Comparison of ENCODE assay signal across 8 mouse cellular contexts in genomic region chr9:67046881-67047605, GRCm38 (mm10). TPM values are rescaled to one million over a fixed set of nuclear protein-coding genes. Genes with fewer than 3 reads are reported as not detected.
DNase-seq lines count a peak whose midpoint lies in the region; ATAC-seq and TF ChIP-seq lines count a peak whose summit lies in the region.

No protein-coding gene starts in this region.

- no peak for DNase-seq in liver, adult 2 months (ENCODE audit: extremely low read depth, low read depth, low spot score)
- no peak for DNase-seq in liver
- DNase-seq in embryo, embryonic 10.5 days (ENCODE audit: low spot score): peak; percentile 51
- no peak for DNase-seq in hindbrain, embryonic 11.5 days (ENCODE audit: low spot score)
- DNase-seq in stomach, postnatal 0 days (ENCODE audit: low spot score): peak; percentile 67
- no peak for DNase-seq in spleen, postnatal 14 days (ENCODE audit: low spot score in 2 of 2)

- H3K4me2 ChIP-seq in hindbrain, embryonic 11.5 days (replicated peaks; ENCODE audit: low read depth, low read length): peak overlapping the region; percentile 93
- peak overlapping the region; percentile 63 for H3K4me2 ChIP-seq in liver, embryonic 16.5 days (ENCODE audit: low read depth, low read length)
- H3K4me2 ChIP-seq in stomach, postnatal 0 days (replicated peaks; ENCODE audit: low read depth): peak overlapping the region; percentile 69

- peaks cover 8% of the 10 kb centered on the region for H3K4me1 ChIP-seq in liver, adult 2 months (ENCODE audit: control insufficient read depth, insufficient read depth, low read length)
- peaks cover 9% of the 10 kb centered on the region for H3K4me1 ChIP-seq in hindbrain, embryonic 11.5 days (replicated peaks; ENCODE audit: control insufficient read depth, insufficient read depth, low read length)
- H3K4me1 ChIP-seq in liver, embryonic 16.5 days (ENCODE audit: control insufficient read depth, low read depth, low read length): peaks cover 11% of the 10 kb centered on the region
- no peaks in the 10 kb centered on the region for H3K4me1 ChIP-seq in stomach, postnatal 0 days (replicated peaks; ENCODE audit: control insufficient read depth, insufficient read depth)

- no peak for TF ChIP-seq POLR2A in liver, adult 2 months (IDR thresholded peaks at IDR 0.05; ENCODE audit: extremely low read depth, insufficient read depth, low read length)

- no peaks in the 10 kb centered on the region; the same call in 1 of the 2 replicates for H3K79me2 ChIP-seq in liver, adult 2 months (ENCODE audit: control insufficient read depth, insufficient read depth, low read length)

- H3K9ac ChIP-seq in liver, adult 2 months (ENCODE audit: low read depth, low read length): no peak overlapping the region
- no peak overlapping the region; the same call in 1 of the 2 replicates for H3K9ac ChIP-seq in hindbrain, embryonic 11.5 days (ENCODE audit: low read depth, low read length)
- no peak overlapping the region for H3K9ac ChIP-seq in liver, embryonic 16.5 days (ENCODE audit: low read depth, low read length)
- H3K9ac ChIP-seq in stomach, postnatal 0 days (ENCODE audit: low read length): peak overlapping the region; percentile 93

- WGBS in liver, adult 2 months: 27% methylated on average over 15 of the region's 15 CpGs
- 5% methylated on average over 15 of the region's 15 CpGs for WGBS in hindbrain, embryonic 11.5 days
- WGBS in liver, embryonic 16.5 days (ENCODE audit: insufficient replicate concordance): 9% methylated on average over 15 of the region's 15 CpGs
- 13% methylated on average over 15 of the region's 15 CpGs for WGBS in stomach, postnatal 0 days

- ATAC-seq in hindbrain, embryonic 11.5 days (ENCODE audit: low FRiP score): no peak
- no peak for ATAC-seq in liver, embryonic 16.5 days (ENCODE audit: low read depth)
- no peak for ATAC-seq in stomach, postnatal 0 days (ENCODE audit: low FRiP score, low TSS enrichment)
- no peak for ATAC-seq in cerebellum, adult (ENCODE audit: insufficient number of reproducible peaks, low FRiP score, low TSS enrichment)

- H3K9me3 ChIP-seq in hindbrain, embryonic 11.5 days (ENCODE audit: control insufficient read depth, low read length): no peaks in the 10 kb centered on the region
- no peaks in the 10 kb centered on the region for H3K9me3 ChIP-seq in liver, embryonic 16.5 days (replicated peaks; ENCODE audit: control insufficient read depth, low read length)
- H3K9me3 ChIP-seq in stomach, postnatal 0 days (ENCODE audit: control insufficient read depth, low read length): no peaks in the 10 kb centered on the region

- no peaks in the 10 kb centered on the region for H3K36me3 ChIP-seq in liver, adult 2 months (ENCODE audit: control insufficient read depth, insufficient read depth, low read length)
- no peaks in the 10 kb centered on the region for H3K36me3 ChIP-seq in hindbrain, embryonic 11.5 days (ENCODE audit: control insufficient read depth, insufficient read depth, low read length)
- no peaks in the 10 kb centered on the region for H3K36me3 ChIP-seq in liver, embryonic 16.5 days (ENCODE audit: control insufficient read depth, insufficient read depth)
- H3K36me3 ChIP-seq in stomach, postnatal 0 days (ENCODE audit: control insufficient read depth, insufficient read depth, low read length): no peaks in the 10 kb centered on the region

- no peak for TF ChIP-seq EP300 in stomach, postnatal 0 days (optimal IDR thresholded peaks at IDR 0.05)

- H3K27me3 ChIP-seq in liver, adult 2 months (ENCODE audit: control insufficient read depth, insufficient read depth, low read length): peaks cover 26% of the 10 kb centered on the region; the same call in 1 of the 2 replicates
- peaks cover 37% of the 10 kb centered on the region for H3K27me3 ChIP-seq in hindbrain, embryonic 11.5 days (ENCODE audit: control insufficient read depth, insufficient read depth, low read length)
- H3K27me3 ChIP-seq in liver, embryonic 16.5 days (ENCODE audit: control insufficient read depth, insufficient read depth, low read depth, low read length): peaks cover 71% of the 10 kb centered on the region
- H3K27me3 ChIP-seq in stomach, postnatal 0 days (ENCODE audit: control insufficient read depth, insufficient read depth, low read length): no peaks in the 10 kb centered on the region

- peak overlapping the region; percentile 45; the same call in 1 of the 2 replicates for H3K4me3 ChIP-seq in liver, adult 2 months (ENCODE audit: insufficient read depth, low read depth, low read length)
- H3K4me3 ChIP-seq in hindbrain, embryonic 11.5 days (ENCODE audit: low read depth, low read length): peak overlapping the region; percentile 51
- peak overlapping the region; percentile 50 for H3K4me3 ChIP-seq in liver, embryonic 16.5 days (ENCODE audit: low read depth, low read length)
- peak overlapping the region; percentile 86 for H3K4me3 ChIP-seq in stomach, postnatal 0 days (ENCODE audit: low read depth, low read length)

- no peak for TF ChIP-seq CTCF in liver, adult 2 months (IDR thresholded peaks at IDR 0.05; ENCODE audit: low read depth, low read length)
- peak; percentile 71 for TF ChIP-seq CTCF in stomach, postnatal 0 days (IDR thresholded peaks at IDR 0.05; ENCODE audit: low read depth)

- H3K27ac ChIP-seq in liver, adult 2 months (replicated peaks; ENCODE audit: insufficient read depth, low read depth, low read length): no peak overlapping the region
- no peak overlapping the region for H3K27ac ChIP-seq in hindbrain, embryonic 11.5 days (ENCODE audit: low read depth, low read length)
- no peak overlapping the region for H3K27ac ChIP-seq in liver, embryonic 16.5 days (ENCODE audit: low read length)
- H3K27ac ChIP-seq in stomach, postnatal 0 days (replicated peaks): peak overlapping the region; percentile 96

RNA-seq across cellular contexts. Expression of gene Tpm1, which starts 2.2 kb away (rescaled TPM):
- total RNA-seq in liver, adult 2 months (2014; rRNA removed): 26.0 and 35.0 TPM in 2 replicates
- polyA plus RNA-seq in liver, adult 2 months (2012; rRNA removed): 16.1 and 17.6 TPM in 2 replicates
- polyA plus RNA-seq in hindbrain, embryonic 11.5 days (2014; fragmentation: Nextera tagmentation; extraction: Ambion mirVana): 323 and 385 TPM in 2 replicates
- polyA plus RNA-seq in liver, embryonic 16.5 days (2015; fragmentation: Nextera tagmentation; extraction: Ambion mirVana): 122 and 145 TPM in 2 replicates
- polyA plus RNA-seq in stomach, postnatal 0 days (2015; fragmentation: Nextera tagmentation; extraction: Ambion mirVana): 1,738 and 2,538 TPM in 2 replicates

Comparison
In these comparisons a context has a peak if more than half of its experiments do, and no peak if none do; other contexts are left out.
1. DNase-seq: peak in embryo, embryonic 10.5 days (single experiment) and stomach, postnatal 0 days (single experiment); none in liver, adult 2 months (single experiment), liver (single experiment), hindbrain, embryonic 11.5 days (single experiment) and spleen, postnatal 14 days (0 of 2).
2. Peak in every context shown above with its lines, with median percentiles within 50 percentile points of each other: H3K4me3 ChIP-seq and H3K4me2 ChIP-seq.